Mouse (Mus musculus): ENCODE data around the gene Stpg2.
"Not testable (repeated sequence)": the region's sequence is repeated elsewhere in the genome, so short reads cannot be mapped to it uniquely, and the experiment has no call there.

GRCm38 (mm10) chr3:139608267-139608666 is 402.8 kb downstream of the Stpg2 start:
- TF ChIP-seq CTCF, EP300 (IDR thresholded peaks at IDR 0.05; ENCODE audit: low read depth): not testable (repeated sequence)
